Mouse (Mus musculus) liver, embryonic 12.5 days (tissue): ENCODE results near the gene Klhl35. TPM values are rescaled to one million over a fixed set of nuclear protein-coding genes. Genes with fewer than 3 reads are reported as not detected.
"Not testable (repeated sequence)": the region's sequence is repeated elsewhere in the genome, so short reads cannot be mapped to it uniquely, and the experiment has no call there.

Experiments used
- ATAC-seq: fragments of 200-750 bp; cut with Nextera tagmentation; 2 replicates; pipeline ENCODE4 v1.8.0; 2017; ENCODE audit warnings: moderate number of reproducible peaks, mild to moderate bottlenecking, moderate library complexity
- H3K27ac ChIP-seq: fragments of 300-500 bp; sonication (generic); 2 replicates; pipeline ENCODE4 v1.5.1; 2016; ENCODE audit warnings: mild to moderate bottlenecking
- H3K27me3 ChIP-seq: fragments of 300-500 bp; sonication (generic); replicated peaks from 2 replicates; pipeline ENCODE4 v1.6.1; 2016; ENCODE audit warnings: mild to moderate bottlenecking, moderate library complexity
- H3K36me3 ChIP-seq: fragments of 300-500 bp; sonication (generic); 2 replicates; pipeline ENCODE4 v1.6.1; 2016; ENCODE audit warnings: mild to moderate bottlenecking, moderate library complexity
- H3K4me1 ChIP-seq: fragments of 300-500 bp; sonication (generic); 2 replicates; pipeline ENCODE4 v1.6.1; 2016
- H3K4me2 ChIP-seq: fragments of 300-500 bp; sonication (generic); 2 replicates; pipeline ENCODE4 v1.6.1; 2016; ENCODE audit warnings: mild to moderate bottlenecking, moderate library complexity
- H3K4me3 ChIP-seq: fragments of 300-500 bp; sonication (generic); 2 replicates; pipeline ENCODE4 v1.5.1; 2016; ENCODE audit warnings: mild to moderate bottlenecking, moderate library complexity
- H3K9ac ChIP-seq: fragments of 300-500 bp; sonication (generic); 2 replicates; pipeline ENCODE4 v1.6.1; 2016; ENCODE audit warnings: mild to moderate bottlenecking, moderate library complexity
- H3K9me3 ChIP-seq: fragments of 300-500 bp; sonication (generic); replicated peaks from 2 replicates; pipeline ENCODE4 v1.6.1; 2016; ENCODE audit warnings: mild to moderate bottlenecking, moderate library complexity
- WGBS: fragments of 180-500 bp; shearing (Covaris S2); methylation state at CpG from one replicate; pipeline ENCODE4 v1.1.7; 2016; ENCODE audit not compliant: insufficient replicate concordance; 5-methylcytosine and 5-hydroxymethylcytosine counted together
- polyA plus RNA-seq: library from polyadenylated mRNA; unstranded; fragments of >200 nt; fragmentation: Nextera tagmentation; extraction: Ambion mirVana; gene quantifications from 2 replicates; pipeline ENCODE4 v1.2.1, GENCODE M21; 2016

Klhl35 gene
- polyA plus RNA-seq, 1 experiment from 2014 or later: 0.14 TPM

- no peak overlapping the region for H3K4me3 ChIP-seq
- peak overlapping the region; percentile 37 for H3K4me2 ChIP-seq
Measured at GRCm38 (mm10) chr7:99501148-99501547, 35.3 kb downstream of the Klhl35 start.

GRCm38 (mm10) chr7:99504556-99504955, 38.8 kb downstream of the Klhl35 start:
- H3K9me3 ChIP-seq: no peaks in the 10 kb centered on the region
- no peaks in the 10 kb centered on the region for H3K36me3 ChIP-seq
- no peaks in the 10 kb centered on the region for H3K27me3 ChIP-seq
- H3K4me2 ChIP-seq: no peak overlapping the region
- H3K9ac ChIP-seq: no peak overlapping the region
- H3K4me1 ChIP-seq: peaks cover 43% of the 10 kb centered on the region
- H3K27ac ChIP-seq: no peak overlapping the region
- no peak overlapping the region for H3K4me3 ChIP-seq
- no peak for ATAC-seq

More at GRCm38 (mm10) chr7:99501148-99501547, 35.3 kb downstream of the Klhl35 start:
- Histone ChIP-seq H3K4me1 (peaks cover 31% of the 10 kb centered on the region), H3K36me3 (no peaks in the 10 kb centered on the region), H3K27ac (peak overlapping the region; percentile 78), H3K27me3 (0 out of 2 replicates have a peak, but pooled peaks cover 5% of the 10 kb centered on the region), H3K9ac (peak overlapping the region; percentile 57), H3K9me3 (no peaks in the 10 kb centered on the region)
- WGBS: 43% methylated on average over 1 of the region's 1 CpGs
- ATAC-seq: peak; percentile 94

- H3K27ac ChIP-seq: peak overlapping the region; percentile 0; the same call in 1 of the 2 replicates
- H3K36me3 ChIP-seq, H3K4me3 ChIP-seq, H3K27me3 ChIP-seq, H3K9ac ChIP-seq, H3K4me2 ChIP-seq, H3K9me3 ChIP-seq: not testable (repeated sequence)
- 7% methylated on average over 2 of the region's 2 CpGs for WGBS
- H3K4me1 ChIP-seq: peaks cover 32% of the 10 kb centered on the region
- peak; percentile 70 for ATAC-seq
Measured at GRCm38 (mm10) chr7:99508187-99508586, 42.4 kb downstream of the Klhl35 start.

- peaks cover 32% of the 10 kb centered on the region for H3K4me1 ChIP-seq
- no peak for ATAC-seq
- H3K9me3 ChIP-seq: no peaks in the 10 kb centered on the region
- no peak overlapping the region for H3K9ac ChIP-seq
- H3K4me2 ChIP-seq: no peak overlapping the region
- H3K36me3 ChIP-seq: no peaks in the 10 kb centered on the region
- no peaks in the 10 kb centered on the region for H3K27me3 ChIP-seq
- H3K27ac ChIP-seq: 0 out of 2 replicates have a peak overlapping the region, but pooled peaks have one; percentile 2
- WGBS: 37% methylated on average over 8 of the region's 8 CpGs
- H3K4me3 ChIP-seq: no peak overlapping the region
Measured at GRCm38 (mm10) chr7:99510087-99510501, 44.3 kb downstream of the Klhl35 start.

GRCm38 (mm10) chr7:99516092-99516813, 50.4 kb downstream of the Klhl35 start:
- 0 out of 2 replicates have a peak overlapping the region, but pooled peaks have one; percentile 36 for H3K9ac ChIP-seq
- peak; percentile 62 for ATAC-seq

GRCm38 (mm10) chr7:99516814-99517157, 51.0 kb downstream of the Klhl35 start:
- Histone ChIP-seq H3K27me3 (no peaks in the 10 kb centered on the region), H3K27ac (peak overlapping the region; percentile 91), H3K4me2 (peak overlapping the region; percentile 39), H3K9me3 (no peaks in the 10 kb centered on the region), H3K9ac (peak overlapping the region; percentile 29), H3K4me3 (no peak overlapping the region), H3K36me3 (no peaks in the 10 kb centered on the region), H3K4me1 (peaks cover 45% of the 10 kb centered on the region)
- peak; percentile 94 for ATAC-seq
- 17% methylated on average over 3 of the region's 3 CpGs for WGBS

More at GRCm38 (mm10) chr7:99516092-99516813, 50.4 kb downstream of the Klhl35 start:
- Histone ChIP-seq H3K9me3 (no peaks in the 10 kb centered on the region), H3K36me3 (no peaks in the 10 kb centered on the region), H3K4me3 (no peak overlapping the region), H3K27me3 (no peaks in the 10 kb centered on the region), H3K27ac (peak overlapping the region; percentile 91), H3K4me1 (peaks cover 45% of the 10 kb centered on the region), H3K4me2 (peak overlapping the region; percentile 39)
- 47% methylated on average over 9 of the region's 9 CpGs for WGBS

- 69% methylated on average over 4 of the region's 4 CpGs for WGBS
- no peaks in the 10 kb centered on the region for H3K36me3 ChIP-seq
- no peaks in the 10 kb centered on the region for H3K27me3 ChIP-seq
- no peaks in the 10 kb centered on the region for H3K9me3 ChIP-seq
- 0 out of 2 replicates have a peak overlapping the region, but pooled peaks have one; percentile 22 for H3K27ac ChIP-seq
- H3K4me1 ChIP-seq: peaks cover 39% of the 10 kb centered on the region
- ATAC-seq: no peak
- H3K9ac ChIP-seq: no peak overlapping the region
- H3K4me3 ChIP-seq: no peak overlapping the region
- H3K4me2 ChIP-seq: no peak overlapping the region
Measured at GRCm38 (mm10) chr7:99518954-99519644, 53.3 kb downstream of the Klhl35 start.

- Histone ChIP-seq H3K36me3 (no peaks in the 10 kb centered on the region), H3K27ac (no peak overlapping the region), H3K4me1 (peaks cover 14% of the 10 kb centered on the region), H3K9ac (no peak overlapping the region), H3K9me3 (no peaks in the 10 kb centered on the region), H3K27me3 (no peaks in the 10 kb centered on the region), H3K4me3 (no peak overlapping the region), H3K4me2 (no peak overlapping the region)
- 76% methylated on average over 8 of the region's 8 CpGs for WGBS
- ATAC-seq: no peak
Measured at GRCm38 (mm10) chr7:99523121-99523520, 57.3 kb downstream of the Klhl35 start.

Other genes starting within 250 kb of the Klhl35 start
- gene Mogat2, start 227.4 kb upstream of the Klhl35 start, polyA plus RNA-seq: 28.8 and 33.9 TPM in 2 replicates
- gene Map6, start 198.6 kb upstream of the Klhl35 start, polyA plus RNA-seq: 0.13 and 0.25 TPM in 2 replicates
- gene Serpinh1, start 112.8 kb upstream of the Klhl35 start, polyA plus RNA-seq: 249 and 251 TPM in 2 replicates
- gene Gdpd5, start 84.6 kb upstream of the Klhl35 start, polyA plus RNA-seq: 2.6 and 3.1 TPM in 2 replicates
- 688 TPM in 2 replicates for gene Rps3, start 17.7 kb downstream of the Klhl35 start, polyA plus RNA-seq
- 134 and 136 TPM in 2 replicates for gene Arrb1, start 69.5 kb downstream of the Klhl35 start, polyA plus RNA-seq
- 0.31 and 0.42 TPM in 2 replicates for gene Tpbgl, start 161.1 kb downstream of the Klhl35 start, polyA plus RNA-seq
- 0.29 and 0.45 TPM in 2 replicates for gene Slco2b1, start 245.3 kb downstream of the Klhl35 start, polyA plus RNA-seq